In genomic region chr19:58919148-58919547, GRCm38 (mm10) we compare ENCODE assay signal across 10 mouse cellular contexts. TPM values are rescaled to one million over a fixed set of nuclear protein-coding genes. Genes with fewer than 3 reads are reported as not detected.
DNase-seq lines count a peak whose midpoint lies in the region; ATAC-seq lines count a peak whose summit lies in the region.
"Had no signal": no experiment of that assay in that cellular context is flagged by ENCODE, and none has a peak within 500 bp of the region (broad histone marks: within the 10 kb centered on the region; RNA-seq: fewer than 3 reads in every experiment).

No protein-coding gene starts in this region.

- DNase-seq in hindbrain, embryonic 11.5 days (ENCODE audit: low spot score) = no peak
- no peak for DNase-seq in neural tube, embryonic 10.5 days (ENCODE audit: extremely low spot score, low spot score)
- DNase-seq in urinary bladder, adult 2 months (ENCODE audit: low spot score) = no peak
- DNase-seq: cerebellum, postnatal 36 days; kidney, adult 11 months; thymus, postnatal 4 days had no signal

- H3K27me3 ChIP-seq in hindbrain, embryonic 12.5 days = peaks cover 62% of the 10 kb centered on the region
- H3K27me3 ChIP-seq in hindbrain, embryonic 11.5 days (ENCODE audit: control insufficient read depth, insufficient read depth, low read length) = peaks cover 4% of the 10 kb centered on the region; the same call in 1 of the 2 replicates
- peaks cover 46% of the 10 kb centered on the region for H3K27me3 ChIP-seq in neural tube, embryonic 13.5 days
- H3K27me3 ChIP-seq in liver, embryonic 15.5 days = peaks cover 12% of the 10 kb centered on the region; the same call in 1 of the 2 replicates

- 0 out of 2 replicates have a peak, but pooled peaks cover 2% of the 10 kb centered on the region for H3K4me1 ChIP-seq in hindbrain, embryonic 12.5 days
- no peaks in the 10 kb centered on the region for H3K4me1 ChIP-seq in hindbrain, embryonic 11.5 days (replicated peaks; ENCODE audit: control insufficient read depth, insufficient read depth, low read length)
- H3K4me1 ChIP-seq in neural tube, embryonic 13.5 days (replicated peaks) = peaks cover 8% of the 10 kb centered on the region
- H3K4me1 ChIP-seq in liver, embryonic 15.5 days (replicated peaks) = no peaks in the 10 kb centered on the region

- H3K36me3 ChIP-seq in hindbrain, embryonic 12.5 days = no peaks in the 10 kb centered on the region
- no peaks in the 10 kb centered on the region for H3K36me3 ChIP-seq in hindbrain, embryonic 11.5 days (ENCODE audit: control insufficient read depth, insufficient read depth, low read length)
- no peaks in the 10 kb centered on the region for H3K36me3 ChIP-seq in neural tube, embryonic 13.5 days
- no peaks in the 10 kb centered on the region for H3K36me3 ChIP-seq in liver, embryonic 15.5 days (replicated peaks)

- no peak overlapping the region for H3K9ac ChIP-seq in hindbrain, embryonic 12.5 days
- no peak overlapping the region for H3K9ac ChIP-seq in hindbrain, embryonic 11.5 days (ENCODE audit: low read depth, low read length)
- H3K9ac ChIP-seq in neural tube, embryonic 13.5 days = no peak overlapping the region
- H3K9ac ChIP-seq in liver, embryonic 15.5 days = no peak overlapping the region

- 18% methylated on average over 7 of the region's 7 CpGs for WGBS in hindbrain, embryonic 12.5 days
- 29% methylated on average over 7 of the region's 7 CpGs for WGBS in hindbrain, embryonic 11.5 days
- WGBS in neural tube, embryonic 13.5 days = 28% methylated on average over 7 of the region's 7 CpGs
- WGBS in liver, embryonic 15.5 days (ENCODE audit: insufficient replicate concordance) = 28% methylated on average over 7 of the region's 7 CpGs

- ATAC-seq in hindbrain, embryonic 12.5 days (ENCODE audit: low FRiP score) = no peak
- ATAC-seq in hindbrain, embryonic 11.5 days (ENCODE audit: low FRiP score) = no peak
- no peak for ATAC-seq in neural tube, embryonic 13.5 days (ENCODE audit: low read depth)
- no peak for ATAC-seq in liver, embryonic 15.5 days (ENCODE audit: insufficient read depth)
- ATAC-seq in CD4-positive, CD25-positive, alpha-beta regulatory T cell, adult 4 months = no peak

- H3K4me2 ChIP-seq in hindbrain, embryonic 12.5 days (replicated peaks) = peak overlapping the region; percentile 26
- no peak overlapping the region for H3K4me2 ChIP-seq in hindbrain, embryonic 11.5 days (replicated peaks; ENCODE audit: low read depth, low read length)
- peak overlapping the region; percentile 33; the same call in 1 of the 2 replicates for H3K4me2 ChIP-seq in neural tube, embryonic 13.5 days
- peak overlapping the region; percentile 43 for H3K4me2 ChIP-seq in liver, embryonic 15.5 days

- no peak overlapping the region for H3K27ac ChIP-seq in hindbrain, embryonic 12.5 days
- H3K27ac ChIP-seq in hindbrain, embryonic 11.5 days (ENCODE audit: low read depth, low read length) = no peak overlapping the region
- no peak overlapping the region for H3K27ac ChIP-seq in neural tube, embryonic 13.5 days (replicated peaks)
- H3K27ac ChIP-seq in liver, embryonic 15.5 days (replicated peaks) = no peak overlapping the region

- H3K9me3 ChIP-seq in hindbrain, embryonic 12.5 days (replicated peaks) = no peaks in the 10 kb centered on the region
- H3K9me3 ChIP-seq in hindbrain, embryonic 11.5 days (ENCODE audit: control insufficient read depth, low read length) = no peaks in the 10 kb centered on the region
- H3K9me3 ChIP-seq in neural tube, embryonic 13.5 days = no peaks in the 10 kb centered on the region
- no peaks in the 10 kb centered on the region for H3K9me3 ChIP-seq in liver, embryonic 15.5 days (replicated peaks)

- no peak overlapping the region for H3K4me3 ChIP-seq in hindbrain, embryonic 12.5 days
- no peak overlapping the region for H3K4me3 ChIP-seq in hindbrain, embryonic 11.5 days (ENCODE audit: low read depth, low read length)
- no peak overlapping the region for H3K4me3 ChIP-seq in neural tube, embryonic 13.5 days
- no peak overlapping the region for H3K4me3 ChIP-seq in liver, embryonic 15.5 days (replicated peaks)

RNA-seq across cellular contexts. Expression of gene Eno4, which starts 24.1 kb away (rescaled TPM):
- 1.3 and 1.6 TPM in 2 replicates for polyA plus RNA-seq in hindbrain, embryonic 12.5 days (2016; fragmentation: Nextera tagmentation; extraction: Ambion mirVana)
- 0.54 and 0.99 TPM in 2 replicates for polyA plus RNA-seq in hindbrain, embryonic 11.5 days (2014; fragmentation: Nextera tagmentation; extraction: Ambion mirVana)
- 0.65 and 0.82 TPM in 2 replicates for polyA plus RNA-seq in neural tube, embryonic 13.5 days (2015; fragmentation: Nextera tagmentation; extraction: Ambion mirVana)
- polyA plus RNA-seq in liver, embryonic 15.5 days (2015; fragmentation: Nextera tagmentation; extraction: Ambion mirVana) = not detected in 2 replicates
- polyA plus RNA-seq in CD4-positive, CD25-positive, alpha-beta regulatory T cell, adult 4 months (2017; shearing (Covaris generic)) = not detected
- polyA plus RNA-seq in urinary bladder, adult 2 months (2012; rRNA removed) = 0.06 and 0.07 TPM in 2 replicates

RNA-seq across cellular contexts. Expression of gene Hspa12a, which starts 24.3 kb away (rescaled TPM):
- polyA plus RNA-seq in hindbrain, embryonic 12.5 days (2016; fragmentation: Nextera tagmentation; extraction: Ambion mirVana) = 42.9 and 44.2 TPM in 2 replicates
- polyA plus RNA-seq in hindbrain, embryonic 11.5 days (2014; fragmentation: Nextera tagmentation; extraction: Ambion mirVana) = 14.5 and 15.7 TPM in 2 replicates
- polyA plus RNA-seq in neural tube, embryonic 13.5 days (2015; fragmentation: Nextera tagmentation; extraction: Ambion mirVana) = 79.9 and 83.0 TPM in 2 replicates
- 0.33 and 0.39 TPM in 2 replicates for polyA plus RNA-seq in liver, embryonic 15.5 days (2015; fragmentation: Nextera tagmentation; extraction: Ambion mirVana)
- polyA plus RNA-seq in CD4-positive, CD25-positive, alpha-beta regulatory T cell, adult 4 months (2017; shearing (Covaris generic)) = 1 to 10 TPM in 1 of 2 experiments, under 1 TPM in 1; 0.98 to 2.1 TPM
- 11.5 and 13.9 TPM in 2 replicates for polyA plus RNA-seq in urinary bladder, adult 2 months (2012; rRNA removed)
